Mouse (Mus musculus): Measurements from ENCODE around the gene Tctex1d1. TPM values are rescaled to one million over a fixed set of nuclear protein-coding genes. Genes with fewer than 3 reads are reported as not detected.

Gene Tctex1d1
- polyA plus RNA-seq, 1 experiment from 2014 or later = 3.2 TPM

DNA sequence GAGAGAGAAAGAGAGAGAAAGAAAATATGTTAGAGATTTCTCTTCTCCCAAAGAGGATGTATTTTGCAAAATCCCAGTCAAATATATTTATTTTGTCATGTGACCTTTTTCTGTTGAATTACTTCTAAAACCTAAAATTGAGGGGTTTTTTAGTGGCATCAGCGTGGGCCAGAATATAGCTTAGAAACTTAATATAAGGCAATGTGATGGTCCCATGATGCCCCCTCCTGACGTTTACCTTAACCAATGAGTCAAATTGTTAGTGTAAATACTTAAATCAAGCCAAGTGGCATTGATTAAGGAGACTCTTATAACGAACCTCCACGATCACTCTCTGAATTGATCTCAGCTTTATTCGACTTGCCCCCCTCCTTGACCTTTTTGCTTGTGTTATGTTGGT lies 4.2 kb upstream of the Tctex1d1 start:
- Histone ChIP-seq H3K36me3 (no peaks in the 10 kb centered on the region), H3K4me1 (replicated peaks) (peaks cover 27% of the 10 kb centered on the region), H3K9me3 (no peaks in the 10 kb centered on the region), H3K4me3 (no peak overlapping the region), H3K27me3 (ENCODE audit: insufficient read depth, poor library complexity, severe bottlenecking) (peaks cover 31% of the 10 kb centered on the region), H3K27ac (no peak overlapping the region)
- no peak for DNase-seq (ENCODE audit: low spot score)
- 64% methylated on average over 5 of the region's 5 CpGs for WGBS

DNA sequence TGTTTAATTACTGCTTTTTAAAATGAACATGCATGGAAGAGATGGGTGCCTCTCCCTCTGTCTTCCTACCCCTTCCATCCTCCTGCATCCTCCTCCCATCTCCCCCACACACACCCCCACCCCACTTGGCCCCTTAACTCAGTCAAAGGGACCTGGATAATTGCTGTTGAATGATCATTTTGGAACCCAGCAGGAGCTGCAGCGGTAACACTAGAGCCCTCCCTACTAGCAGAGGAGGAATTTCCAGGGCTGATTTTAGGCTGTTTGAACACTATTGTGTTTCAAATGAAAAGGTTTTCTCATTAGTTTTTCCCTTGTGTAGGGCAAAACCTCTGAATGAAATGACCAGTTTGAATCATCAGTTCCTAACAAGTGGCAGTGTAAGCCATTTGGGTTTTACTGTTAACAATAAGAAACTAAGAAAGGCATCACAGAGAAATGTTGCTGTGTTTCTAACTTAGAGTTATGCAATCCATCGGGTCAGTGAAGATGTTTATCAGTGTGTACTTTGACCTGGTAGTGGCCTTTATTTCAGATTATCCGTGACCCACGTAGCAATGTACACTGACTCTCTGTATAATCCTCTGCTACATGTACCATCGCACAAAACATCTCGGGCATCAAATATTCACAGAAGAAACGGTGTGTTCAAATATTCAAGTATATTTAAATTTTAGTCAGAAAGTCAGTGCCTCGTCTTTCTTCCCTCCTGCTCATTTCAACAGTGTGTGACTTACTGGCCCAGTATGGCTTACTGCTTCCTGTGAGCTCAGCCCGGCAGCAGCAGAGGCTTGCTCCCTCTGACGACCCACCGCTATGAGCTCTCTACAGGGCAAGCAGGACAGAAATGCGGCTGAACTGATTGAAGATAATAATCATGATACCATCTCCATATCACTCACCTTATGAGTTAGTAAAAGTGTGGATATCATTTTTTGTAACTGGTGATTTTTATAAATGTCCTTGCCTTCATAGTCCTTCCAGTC lies 1.8 kb upstream of the Tctex1d1 start:
- peaks cover 39% of the 10 kb centered on the region for H3K27me3 ChIP-seq (ENCODE audit: insufficient read depth, poor library complexity, severe bottlenecking)
- DNase-seq (ENCODE audit: low spot score) = peak; percentile 23
- H3K4me3 ChIP-seq = no peak overlapping the region
- H3K36me3 ChIP-seq = no peaks in the 10 kb centered on the region
- WGBS = 15% methylated on average over 12 of the region's 12 CpGs
- H3K27ac ChIP-seq = no peak overlapping the region
- no peaks in the 10 kb centered on the region for H3K9me3 ChIP-seq
- peaks cover 30% of the 10 kb centered on the region for H3K4me1 ChIP-seq (replicated peaks)

DNA sequence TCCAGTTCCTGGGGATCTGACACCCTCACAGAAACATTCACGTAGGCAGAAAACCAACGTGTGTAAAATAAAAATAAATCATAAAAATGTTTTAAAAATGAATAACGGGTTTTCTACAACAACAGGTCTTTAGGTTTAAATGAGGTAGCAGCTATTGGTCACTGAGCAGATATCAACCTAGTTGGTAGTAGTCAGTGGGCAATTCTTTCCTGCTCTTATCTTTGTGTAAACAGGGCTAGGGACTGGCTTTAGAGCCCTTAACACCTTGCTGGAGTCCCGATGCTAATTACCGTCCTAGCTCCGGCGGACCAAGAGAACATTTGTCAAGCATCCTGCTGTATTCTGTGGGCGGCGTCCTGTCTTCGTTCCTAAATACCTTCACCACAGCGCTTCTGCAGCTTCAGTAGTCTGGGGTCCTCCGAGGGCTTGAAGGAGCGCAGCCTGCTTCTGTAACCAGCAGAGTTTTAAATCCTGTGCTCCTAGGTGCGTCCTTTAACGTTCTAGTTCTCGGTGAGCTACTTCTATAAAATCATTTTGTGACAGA lies 556 bp upstream of the Tctex1d1 start:
- peak overlapping the region; percentile 50 for H3K4me3 ChIP-seq
- peak; percentile 23 for DNase-seq (ENCODE audit: low spot score)
- no peak overlapping the region for H3K27ac ChIP-seq
- no peaks in the 10 kb centered on the region for H3K36me3 ChIP-seq
- peaks cover 30% of the 10 kb centered on the region for H3K4me1 ChIP-seq (replicated peaks)
- 11% methylated on average over 16 of the region's 16 CpGs for WGBS
- H3K9me3 ChIP-seq = no peaks in the 10 kb centered on the region
- H3K27me3 ChIP-seq (ENCODE audit: insufficient read depth, poor library complexity, severe bottlenecking) = peaks cover 37% of the 10 kb centered on the region

DNA sequence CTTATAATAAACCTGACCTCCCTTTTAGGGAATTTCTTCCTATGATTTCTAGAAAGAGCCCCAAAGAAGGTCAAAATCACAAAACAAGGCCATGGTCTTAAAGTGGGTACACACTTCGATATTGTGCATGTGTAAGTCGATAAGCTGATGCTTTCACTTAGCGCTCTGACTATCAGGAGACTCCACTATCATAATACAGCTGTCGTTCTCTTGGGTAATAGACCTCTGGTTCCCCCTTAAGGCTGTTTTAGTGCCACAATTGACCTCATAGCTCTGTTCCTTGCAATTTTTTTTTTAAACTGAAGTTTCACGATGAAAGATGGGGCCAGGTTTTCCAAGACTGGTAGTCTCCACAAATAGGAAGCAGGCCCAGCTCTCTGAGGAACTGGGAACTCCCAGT lies 979 bp downstream of the Tctex1d1 start:
- 61% methylated on average over 5 of the region's 5 CpGs for WGBS
- H3K4me3 ChIP-seq = peak overlapping the region; percentile 50
- no peaks in the 10 kb centered on the region for H3K36me3 ChIP-seq
- H3K9me3 ChIP-seq = no peaks in the 10 kb centered on the region
- peaks cover 36% of the 10 kb centered on the region for H3K27me3 ChIP-seq (ENCODE audit: insufficient read depth, poor library complexity, severe bottlenecking)
- DNase-seq (ENCODE audit: low spot score) = no peak
- H3K27ac ChIP-seq = no peak overlapping the region
- H3K4me1 ChIP-seq (replicated peaks) = peaks cover 30% of the 10 kb centered on the region

DNA sequence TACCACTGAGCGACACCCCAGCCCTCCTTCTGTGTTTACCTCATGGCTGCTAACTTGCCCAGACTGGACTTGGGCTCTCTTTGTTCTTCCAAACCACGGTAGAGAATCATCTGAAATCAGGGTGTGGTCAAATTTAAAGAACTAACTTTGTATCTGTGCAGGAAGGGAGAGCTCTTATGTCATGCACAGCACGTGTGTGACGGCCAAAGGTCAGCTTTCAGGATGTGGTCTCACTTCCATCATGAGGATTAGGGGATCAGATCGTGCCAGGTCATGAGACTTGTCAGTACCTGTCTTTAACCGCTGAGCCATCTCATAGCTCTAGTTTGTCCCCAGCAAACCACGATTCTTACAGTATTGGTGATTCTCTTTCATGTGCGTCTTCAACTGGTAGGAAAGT lies 3.3 kb downstream of the Tctex1d1 start:
- 87% methylated on average over 8 of the region's 8 CpGs for WGBS
- DNase-seq (ENCODE audit: low spot score) = no peak
- Histone ChIP-seq H3K9me3 (no peaks in the 10 kb centered on the region), H3K36me3 (no peaks in the 10 kb centered on the region), H3K27ac (no peak overlapping the region), H3K4me1 (replicated peaks) (peaks cover 22% of the 10 kb centered on the region), H3K4me3 (no peak overlapping the region), H3K27me3 (ENCODE audit: insufficient read depth, poor library complexity, severe bottlenecking) (peaks cover 30% of the 10 kb centered on the region)

DNA sequence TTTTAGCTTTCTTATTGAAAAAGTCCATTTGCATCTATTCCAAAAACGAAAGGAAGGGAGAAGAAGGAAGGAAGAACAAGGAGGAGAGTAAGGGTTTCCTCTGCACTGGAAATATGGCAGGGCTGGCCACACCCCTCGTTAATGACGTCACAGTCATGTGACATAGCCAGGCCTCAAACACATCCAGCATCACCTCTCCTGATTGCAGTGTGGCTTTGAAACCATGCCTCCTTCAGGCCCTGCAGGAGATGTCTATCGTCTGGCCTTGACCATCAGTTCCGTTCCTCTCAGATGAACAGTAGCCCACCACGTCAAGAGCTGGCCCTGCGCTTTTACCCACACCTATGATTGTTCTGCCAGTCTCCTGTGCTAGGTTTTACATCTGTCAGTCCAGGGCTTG lies 7.8 kb downstream of the Tctex1d1 start:
- Histone ChIP-seq H3K36me3 (no peaks in the 10 kb centered on the region), H3K4me3 (no peak overlapping the region), H3K27me3 (ENCODE audit: insufficient read depth, poor library complexity, severe bottlenecking) (no peaks in the 10 kb centered on the region), H3K27ac (no peak overlapping the region), H3K9me3 (no peaks in the 10 kb centered on the region), H3K4me1 (replicated peaks) (no peaks in the 10 kb centered on the region)
- no peak for DNase-seq (ENCODE audit: low spot score)
- 75% methylated on average over 7 of the region's 7 CpGs for WGBS

DNA sequence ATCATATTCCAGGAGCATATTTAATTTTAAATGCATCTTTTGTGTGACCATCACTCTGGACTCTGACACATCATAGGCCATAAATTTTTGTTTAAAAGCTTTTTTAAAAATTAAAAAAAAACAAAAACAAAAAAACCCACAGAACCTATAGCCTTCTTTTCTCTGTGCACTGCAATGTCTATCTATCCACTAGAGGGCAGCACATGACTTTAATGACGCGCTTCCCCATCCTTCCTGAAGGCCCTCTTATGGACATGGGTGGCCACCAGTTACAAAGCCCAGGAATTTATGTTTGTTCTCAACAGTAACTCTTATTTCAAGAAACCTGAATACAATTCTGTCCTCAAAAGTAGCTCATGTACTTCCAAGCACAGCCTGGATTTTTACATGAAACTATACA lies 8.5 kb downstream of the Tctex1d1 start:
- WGBS = 2% methylated on average over 2 of the region's 2 CpGs
- no peak overlapping the region for H3K27ac ChIP-seq
- H3K4me1 ChIP-seq (replicated peaks) = no peaks in the 10 kb centered on the region
- no peaks in the 10 kb centered on the region for H3K9me3 ChIP-seq
- peak; percentile 40 for DNase-seq (ENCODE audit: low spot score)
- no peak overlapping the region for H3K4me3 ChIP-seq
- no peaks in the 10 kb centered on the region for H3K27me3 ChIP-seq (ENCODE audit: insufficient read depth, poor library complexity, severe bottlenecking)
- no peaks in the 10 kb centered on the region for H3K36me3 ChIP-seq

DNA sequence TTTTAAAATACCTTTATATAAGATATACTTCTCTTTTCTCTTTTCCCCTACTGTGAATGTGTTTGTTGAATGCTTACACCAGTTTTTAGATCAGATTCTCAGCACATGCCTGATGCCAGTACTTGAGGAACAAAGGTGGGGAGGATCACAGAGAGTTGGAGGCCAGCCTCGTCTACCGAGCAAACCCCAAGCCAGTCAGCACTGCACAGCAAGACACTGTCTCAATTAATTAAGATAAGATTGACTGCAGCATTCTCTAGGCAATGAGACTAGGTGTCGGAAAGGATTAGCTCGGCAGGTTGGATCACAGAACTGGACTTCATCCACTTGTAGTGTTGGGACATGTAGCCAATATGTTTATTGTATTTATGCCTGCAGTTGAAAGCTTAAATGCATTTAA lies 8.9 kb downstream of the Tctex1d1 start:
- no peak overlapping the region for H3K27ac ChIP-seq
- no peak for DNase-seq (ENCODE audit: low spot score)
- H3K27me3 ChIP-seq (ENCODE audit: insufficient read depth, poor library complexity, severe bottlenecking) = no peaks in the 10 kb centered on the region
- no peaks in the 10 kb centered on the region for H3K9me3 ChIP-seq
- 59% methylated on average over 4 of the region's 4 CpGs for WGBS
- H3K36me3 ChIP-seq = no peaks in the 10 kb centered on the region
- H3K4me1 ChIP-seq (replicated peaks) = no peaks in the 10 kb centered on the region
- no peak overlapping the region for H3K4me3 ChIP-seq

DNA sequence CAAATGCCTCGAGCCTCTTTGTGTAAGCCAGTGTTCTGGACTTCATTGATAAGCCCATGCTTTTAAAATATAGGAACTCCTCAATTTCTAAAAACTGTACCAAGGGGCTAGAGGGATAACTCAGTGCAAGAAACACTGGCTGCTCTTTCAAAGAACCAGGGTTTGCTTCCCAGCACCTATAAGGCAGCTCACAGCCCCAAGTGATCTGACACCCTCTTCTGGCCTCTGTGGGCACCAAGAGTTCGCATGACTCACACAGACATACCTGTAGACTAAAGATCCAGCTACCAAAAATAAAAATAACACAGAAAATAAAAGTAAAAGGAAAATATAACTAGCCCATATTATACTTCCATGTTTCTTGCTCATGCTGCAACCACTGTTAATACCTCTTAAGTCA lies 9.3 kb downstream of the Tctex1d1 start:
- no peaks in the 10 kb centered on the region for H3K27me3 ChIP-seq (ENCODE audit: insufficient read depth, poor library complexity, severe bottlenecking)
- H3K4me3 ChIP-seq = no peak overlapping the region
- no peak for DNase-seq (ENCODE audit: low spot score)
- no peaks in the 10 kb centered on the region for H3K9me3 ChIP-seq
- no peaks in the 10 kb centered on the region for H3K4me1 ChIP-seq (replicated peaks)
- WGBS = 79% methylated on average over 2 of the region's 2 CpGs
- no peaks in the 10 kb centered on the region for H3K36me3 ChIP-seq
- no peak overlapping the region for H3K27ac ChIP-seq

DNA sequence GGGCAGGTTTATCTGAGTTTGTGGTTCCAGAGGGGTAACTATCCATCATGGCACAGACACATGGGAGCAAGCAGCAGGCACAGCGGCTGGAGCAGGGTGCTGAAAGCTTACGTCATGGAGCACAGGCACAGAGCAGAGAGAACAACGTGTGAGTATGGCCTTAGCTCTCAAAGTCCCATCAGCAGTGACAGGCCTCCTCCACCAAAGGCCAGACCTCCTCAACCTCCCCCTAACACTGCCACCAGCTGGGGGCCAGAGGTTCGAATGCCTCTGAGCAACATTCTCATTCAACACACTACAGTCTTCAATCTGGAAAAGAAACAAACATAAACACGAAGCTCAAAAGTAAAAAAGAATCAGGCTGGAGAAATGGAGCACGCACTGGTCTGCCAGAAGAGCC lies 10.1 kb downstream of the Tctex1d1 start:
- WGBS = 72% methylated on average over 6 of the region's 6 CpGs
- Histone ChIP-seq H3K4me1 (replicated peaks) (no peaks in the 10 kb centered on the region), H3K27me3 (ENCODE audit: insufficient read depth, poor library complexity, severe bottlenecking) (no peaks in the 10 kb centered on the region), H3K36me3 (no peaks in the 10 kb centered on the region), H3K4me3 (no peak overlapping the region), H3K9me3 (no peaks in the 10 kb centered on the region), H3K27ac (no peak overlapping the region)
- DNase-seq (ENCODE audit: low spot score) = no peak

DNA sequence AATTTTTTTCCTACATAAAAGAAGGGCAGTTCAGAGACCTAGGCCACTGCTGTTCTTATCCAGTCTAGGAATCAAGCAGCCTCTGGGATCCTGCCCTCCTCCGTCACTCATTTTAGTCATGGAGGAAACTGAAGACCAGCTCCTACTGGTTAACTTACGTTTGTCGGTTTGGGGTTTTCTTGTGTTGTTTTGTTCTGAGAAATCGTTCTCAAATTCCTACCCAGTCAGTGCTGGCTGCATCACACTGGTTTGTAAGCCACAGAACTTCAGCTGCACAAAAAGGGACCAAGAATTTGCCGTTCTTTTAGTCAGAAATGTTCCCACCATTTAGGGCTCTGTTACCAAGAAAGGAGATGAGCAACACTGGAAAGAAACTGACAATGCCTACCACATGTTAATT lies 11.0 kb downstream of the Tctex1d1 start:
- Histone ChIP-seq H3K4me3 (no peak overlapping the region), H3K4me1 (replicated peaks) (no peaks in the 10 kb centered on the region), H3K9me3 (no peaks in the 10 kb centered on the region), H3K36me3 (no peaks in the 10 kb centered on the region), H3K27ac (no peak overlapping the region), H3K27me3 (ENCODE audit: insufficient read depth, poor library complexity, severe bottlenecking) (no peaks in the 10 kb centered on the region)
- WGBS = 74% methylated on average over 5 of the region's 5 CpGs
- DNase-seq (ENCODE audit: low spot score) = no peak

DNA sequence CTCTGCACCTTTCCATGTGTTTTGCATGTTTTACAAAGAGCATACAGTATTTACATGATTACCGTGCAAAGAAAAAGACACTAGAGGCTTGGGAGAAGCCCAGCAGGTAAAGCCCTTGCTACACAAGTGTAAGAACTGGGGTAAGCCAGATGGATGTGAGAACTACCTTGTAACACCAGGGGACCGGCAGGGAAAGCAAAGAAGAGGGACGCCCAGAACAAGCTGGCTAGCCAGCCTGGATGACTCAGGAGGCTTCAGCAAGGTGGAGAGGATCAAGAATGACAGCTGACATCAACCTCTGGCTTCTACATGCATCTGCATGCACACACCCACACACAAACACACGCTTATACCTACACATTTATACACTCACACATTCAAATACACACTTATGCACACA lies 11.6 kb downstream of the Tctex1d1 start:
- DNase-seq (ENCODE audit: low spot score) = no peak
- no peaks in the 10 kb centered on the region for H3K4me1 ChIP-seq (replicated peaks)
- WGBS = 77% methylated on average over 4 of the region's 4 CpGs

DNA sequence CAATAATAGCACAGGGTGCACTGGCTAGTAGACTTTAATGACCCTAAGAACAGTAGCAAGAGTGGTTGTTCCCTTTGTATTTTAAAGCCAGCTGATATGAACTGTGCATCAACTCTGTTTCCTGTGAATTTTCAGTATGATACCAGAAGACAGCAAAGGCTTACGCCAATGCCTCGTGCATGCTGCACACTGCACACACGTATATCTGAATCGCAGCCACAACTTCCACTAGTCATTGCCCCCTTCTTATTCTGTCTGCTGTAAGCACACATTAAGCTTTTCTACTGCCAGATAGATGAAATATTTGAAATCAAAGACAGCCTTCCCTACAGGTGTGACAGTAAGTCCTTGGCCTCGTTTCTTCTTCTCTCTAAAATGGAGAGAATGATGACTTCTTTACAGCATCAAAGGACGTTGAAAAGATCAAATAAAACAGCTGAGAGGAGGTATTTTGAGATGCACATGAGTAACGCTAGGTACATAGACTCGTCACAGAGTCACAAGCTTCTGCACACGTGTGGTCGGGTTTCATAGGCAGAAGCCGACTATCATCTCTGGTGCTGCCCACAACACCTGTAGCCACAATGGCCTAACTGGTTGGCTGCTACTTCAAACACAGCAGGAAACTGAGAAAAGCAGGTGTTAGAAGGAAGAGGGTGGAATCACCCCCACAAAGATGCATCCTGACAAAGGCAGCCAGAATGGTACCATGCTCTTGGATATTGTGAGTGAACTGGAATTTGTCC lies 12.4 kb downstream of the Tctex1d1 start:
- Histone ChIP-seq H3K4me1 (replicated peaks) (no peaks in the 10 kb centered on the region), H3K36me3 (no peaks in the 10 kb centered on the region), H3K9me3 (no peaks in the 10 kb centered on the region), H3K27me3 (ENCODE audit: insufficient read depth, poor library complexity, severe bottlenecking) (no peaks in the 10 kb centered on the region), H3K27ac (no peak overlapping the region), H3K4me3 (no peak overlapping the region)
- 88% methylated on average over 11 of the region's 11 CpGs for WGBS
- DNase-seq (ENCODE audit: low spot score) = no peak

More for the DNA sequence above, 11.6 kb downstream of the Tctex1d1 start:
- H3K9me3 ChIP-seq = no peaks in the 10 kb centered on the region
- no peak overlapping the region for H3K27ac ChIP-seq
- no peak overlapping the region for H3K4me3 ChIP-seq
- H3K27me3 ChIP-seq (ENCODE audit: insufficient read depth, poor library complexity, severe bottlenecking) = no peaks in the 10 kb centered on the region
- no peaks in the 10 kb centered on the region for H3K36me3 ChIP-seq

Measured in hindbrain, embryonic 10.5 days (tissue).